Mouse (Mus musculus): ENCODE measurements around the gene Snrpd2. TPM values are rescaled to one million over a fixed set of nuclear protein-coding genes. Genes with fewer than 3 reads are reported as not detected.

Snrpd2 gene
- polyA plus RNA-seq (2014; fragmentation: Nextera tagmentation; extraction: Ambion mirVana) = 158 and 161 TPM in 2 replicates

DNA sequence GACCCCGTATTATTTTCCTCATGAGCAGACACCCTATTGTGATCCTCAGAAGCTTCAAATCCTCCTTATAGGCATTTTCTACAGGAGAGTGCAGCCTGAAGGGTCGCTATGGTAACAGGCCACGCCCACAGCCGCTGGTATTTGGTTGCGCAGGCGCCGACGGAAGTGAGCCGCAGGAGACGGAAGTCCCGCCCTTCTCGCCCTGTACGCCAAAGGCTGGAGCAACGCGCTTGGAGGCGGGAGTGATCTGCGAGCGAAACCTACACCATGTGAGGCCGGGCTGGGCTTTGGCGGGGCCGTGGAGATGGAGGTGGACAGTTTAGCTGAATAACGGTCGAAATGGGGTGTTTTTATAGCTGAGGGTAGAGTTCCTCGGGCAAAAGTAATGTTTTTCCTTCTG lies at the start of gene Snrpd2:
Gene Snrpd2 (plus strand): TSS at position 97 of the 400 bp plus-strand sequence.
- Histone ChIP-seq H3K4me2 (peak within 1 kb of the TSS; percentile 81), H3K27ac (ENCODE audit: low read depth) (peak within 1 kb of the TSS; percentile 37), H3K27me3 (ENCODE audit: insufficient read depth, low read length) (no peaks in the 10 kb centered on the region), H3K36me3 (ENCODE audit: insufficient read depth) (peaks cover 39% of the 10 kb centered on the region), H3K9me3 (ENCODE audit: low read depth, low read length) (no peaks in the 10 kb centered on the region), H3K4me1 (ENCODE audit: insufficient read depth) (peaks cover 12% of the 10 kb centered on the region), H3K9ac (peak within 1 kb of the TSS; percentile 66), H3K4me3 (ENCODE audit: low read depth, low read length) (peak within 1 kb of the TSS; percentile 56)
- DNase-seq (peak; percentile 100), ATAC-seq (ENCODE audit: insufficient read depth) (peak; percentile 95)
- no peak for TF ChIP-seq CTCF (IDR thresholded peaks at IDR 0.05; ENCODE audit: low read depth)
- under 1% methylated on average over 24 of the region's 24 CpGs for WGBS

DNA sequence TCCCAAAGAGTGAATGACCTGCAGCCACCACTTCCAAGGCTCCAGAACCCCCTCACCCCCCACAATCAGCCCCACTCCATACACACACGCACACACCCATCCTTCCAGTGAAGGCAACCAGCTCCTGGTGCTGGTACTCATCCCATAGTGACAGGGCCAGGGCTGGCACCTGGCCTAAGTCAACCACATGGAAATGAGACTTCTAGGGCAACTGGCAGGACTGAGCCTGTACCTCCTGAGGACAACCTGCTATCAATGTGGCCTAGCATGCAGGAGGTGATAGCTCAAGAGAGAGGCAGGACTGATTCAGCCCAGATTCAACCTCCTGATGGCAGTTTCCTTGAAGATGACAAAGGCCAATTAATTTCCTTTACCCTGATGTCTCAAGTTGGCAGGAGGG lies 49.2 kb upstream of the Snrpd2 start:
- Histone ChIP-seq H3K9me3 (ENCODE audit: low read depth, low read length) (no peaks in the 10 kb centered on the region), H3K27me3 (ENCODE audit: insufficient read depth, low read length) (no peaks in the 10 kb centered on the region), H3K9ac (no peak overlapping the region), H3K4me2 (no peak overlapping the region), H3K4me1 (ENCODE audit: insufficient read depth) (peaks cover 8% of the 10 kb centered on the region; the same call in 1 of the 2 replicates), H3K27ac (ENCODE audit: low read depth) (no peak overlapping the region), H3K36me3 (ENCODE audit: insufficient read depth) (peaks cover 16% of the 10 kb centered on the region), H3K4me3 (ENCODE audit: low read depth, low read length) (no peak overlapping the region)
- no peak for DNase-seq
- ATAC-seq (ENCODE audit: insufficient read depth) = no peak
- WGBS = 67% methylated on average over 1 of the region's 1 CpGs
- TF ChIP-seq CTCF (IDR thresholded peaks at IDR 0.05; ENCODE audit: low read depth) = no peak

DNA sequence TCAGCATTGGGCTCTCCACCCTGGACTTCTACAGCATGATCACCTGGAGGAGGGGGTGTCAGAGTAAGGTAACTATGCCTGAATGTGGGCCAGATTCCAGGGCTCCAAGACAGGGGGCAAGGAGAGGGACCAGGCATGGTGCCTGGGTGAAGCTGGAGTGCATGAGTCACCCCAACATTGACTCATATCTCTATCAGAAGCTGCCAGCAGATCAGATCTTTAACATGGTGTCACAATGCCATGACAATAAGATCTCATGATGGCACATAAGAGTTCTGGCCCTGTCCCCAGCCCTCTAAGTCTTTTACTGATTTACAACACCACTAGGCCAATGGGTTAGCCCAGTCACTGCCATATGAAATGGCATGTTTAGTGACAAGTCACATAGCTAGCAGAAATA lies 45.8 kb upstream of the Snrpd2 start:
- H3K9me3 ChIP-seq (ENCODE audit: low read depth, low read length) = no peaks in the 10 kb centered on the region
- DNase-seq (no peak), ATAC-seq (ENCODE audit: insufficient read depth) (no peak)
- H3K4me2 ChIP-seq = no peak overlapping the region
- H3K27ac ChIP-seq (ENCODE audit: low read depth) = no peak overlapping the region
- no peaks in the 10 kb centered on the region for H3K27me3 ChIP-seq (ENCODE audit: insufficient read depth, low read length)
- no peak overlapping the region for H3K9ac ChIP-seq
- H3K4me1 ChIP-seq (ENCODE audit: insufficient read depth) = no peaks in the 10 kb centered on the region
- H3K36me3 ChIP-seq (ENCODE audit: insufficient read depth) = no peaks in the 10 kb centered on the region
- no peak overlapping the region for H3K4me3 ChIP-seq (ENCODE audit: low read depth, low read length)
- no peak for TF ChIP-seq CTCF (IDR thresholded peaks at IDR 0.05; ENCODE audit: low read depth)

DNA sequence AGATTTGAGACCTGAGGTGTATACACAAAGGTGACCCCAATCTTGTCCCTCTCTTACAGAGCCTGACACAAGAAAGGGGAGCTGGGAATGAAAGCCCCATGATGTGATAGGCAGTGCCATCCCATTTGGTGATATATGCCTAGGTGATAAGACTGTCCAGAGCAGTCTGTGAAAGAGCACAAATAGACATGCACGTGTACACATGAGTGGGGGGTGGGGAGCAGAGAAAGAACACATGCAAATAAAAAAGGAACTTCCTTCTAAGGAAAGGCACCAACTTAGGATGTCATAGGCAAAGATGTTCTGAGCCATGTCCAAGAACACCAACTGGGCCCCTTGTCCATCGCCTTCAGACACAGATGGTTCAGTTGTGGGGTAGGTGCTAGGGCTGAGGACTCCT lies 45.0 kb upstream of the Snrpd2 start:
- H3K27ac ChIP-seq (ENCODE audit: low read depth) = no peak overlapping the region
- no peak for TF ChIP-seq CTCF (IDR thresholded peaks at IDR 0.05; ENCODE audit: low read depth)
- ATAC-seq (ENCODE audit: insufficient read depth) = no peak
- no peaks in the 10 kb centered on the region for H3K4me1 ChIP-seq (ENCODE audit: insufficient read depth)
- H3K9me3 ChIP-seq (ENCODE audit: low read depth, low read length) = no peaks in the 10 kb centered on the region
- H3K4me2 ChIP-seq = no peak overlapping the region
- H3K9ac ChIP-seq = no peak overlapping the region
- DNase-seq = no peak
- no peaks in the 10 kb centered on the region for H3K36me3 ChIP-seq (ENCODE audit: insufficient read depth)
- no peaks in the 10 kb centered on the region for H3K27me3 ChIP-seq (ENCODE audit: insufficient read depth, low read length)
- H3K4me3 ChIP-seq (ENCODE audit: low read depth, low read length) = no peak overlapping the region
- 65% methylated on average over 2 of the region's 2 CpGs for WGBS

DNA sequence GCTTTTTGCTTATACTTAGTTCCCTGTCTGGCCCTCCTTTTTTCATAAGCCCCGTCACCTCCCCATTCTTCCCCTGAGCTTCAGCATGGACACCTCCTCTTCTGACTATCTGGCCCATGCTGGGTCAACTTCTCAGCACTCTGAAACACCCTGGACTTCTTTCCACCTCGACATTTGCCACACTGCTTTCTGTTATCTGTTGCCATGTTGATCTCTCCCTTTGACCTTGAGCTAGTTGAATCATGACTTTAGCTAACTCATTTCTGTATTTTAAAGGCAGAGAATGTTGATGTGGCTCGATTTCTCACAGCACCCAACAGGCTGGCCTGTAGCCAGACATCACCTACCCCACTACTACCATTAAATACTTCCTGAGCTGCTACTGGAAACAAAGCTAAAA lies 42.1 kb upstream of the Snrpd2 start:
- Histone ChIP-seq H3K4me3 (ENCODE audit: low read depth, low read length) (no peak overlapping the region), H3K36me3 (ENCODE audit: insufficient read depth) (no peaks in the 10 kb centered on the region), H3K4me2 (no peak overlapping the region), H3K9ac (no peak overlapping the region), H3K27ac (ENCODE audit: low read depth) (no peak overlapping the region), H3K27me3 (ENCODE audit: insufficient read depth, low read length) (no peaks in the 10 kb centered on the region), H3K4me1 (ENCODE audit: insufficient read depth) (no peaks in the 10 kb centered on the region), H3K9me3 (ENCODE audit: low read depth, low read length) (no peaks in the 10 kb centered on the region)
- no peak for ATAC-seq (ENCODE audit: insufficient read depth)
- WGBS = 46% methylated on average over 3 of the region's 3 CpGs
- TF ChIP-seq CTCF (IDR thresholded peaks at IDR 0.05; ENCODE audit: low read depth) = no peak
- DNase-seq = no peak

DNA sequence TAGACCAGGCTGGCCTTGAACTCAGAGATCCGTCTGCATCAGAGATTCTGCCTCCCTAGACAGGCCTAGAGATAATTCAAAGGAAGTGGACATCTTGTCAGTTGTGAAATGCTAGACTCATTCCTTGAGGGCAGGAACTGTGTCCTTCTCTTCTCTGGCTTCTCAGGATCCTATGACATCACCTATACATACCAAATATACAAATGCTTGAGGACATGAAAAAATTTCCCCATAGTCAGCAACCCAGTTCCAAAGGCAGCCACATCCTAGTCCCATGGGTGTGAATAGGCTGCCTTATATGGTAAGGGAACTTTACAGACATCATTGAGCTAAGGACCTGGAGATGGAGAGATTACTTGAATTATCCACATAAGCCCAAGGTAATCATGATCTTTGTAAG lies 40.0 kb upstream of the Snrpd2 start:
- Histone ChIP-seq H3K9ac (no peak overlapping the region), H3K4me2 (no peak overlapping the region), H3K4me1 (ENCODE audit: insufficient read depth) (no peaks in the 10 kb centered on the region), H3K27me3 (ENCODE audit: insufficient read depth, low read length) (no peaks in the 10 kb centered on the region), H3K9me3 (ENCODE audit: low read depth, low read length) (no peaks in the 10 kb centered on the region), H3K36me3 (ENCODE audit: insufficient read depth) (no peaks in the 10 kb centered on the region), H3K4me3 (ENCODE audit: low read depth, low read length) (no peak overlapping the region), H3K27ac (ENCODE audit: low read depth) (no peak overlapping the region)
- DNase-seq (no peak), ATAC-seq (ENCODE audit: insufficient read depth) (no peak)
- TF ChIP-seq CTCF (IDR thresholded peaks at IDR 0.05; ENCODE audit: low read depth) = no peak
- 79% methylated on average over 1 of the region's 1 CpGs for WGBS

DNA sequence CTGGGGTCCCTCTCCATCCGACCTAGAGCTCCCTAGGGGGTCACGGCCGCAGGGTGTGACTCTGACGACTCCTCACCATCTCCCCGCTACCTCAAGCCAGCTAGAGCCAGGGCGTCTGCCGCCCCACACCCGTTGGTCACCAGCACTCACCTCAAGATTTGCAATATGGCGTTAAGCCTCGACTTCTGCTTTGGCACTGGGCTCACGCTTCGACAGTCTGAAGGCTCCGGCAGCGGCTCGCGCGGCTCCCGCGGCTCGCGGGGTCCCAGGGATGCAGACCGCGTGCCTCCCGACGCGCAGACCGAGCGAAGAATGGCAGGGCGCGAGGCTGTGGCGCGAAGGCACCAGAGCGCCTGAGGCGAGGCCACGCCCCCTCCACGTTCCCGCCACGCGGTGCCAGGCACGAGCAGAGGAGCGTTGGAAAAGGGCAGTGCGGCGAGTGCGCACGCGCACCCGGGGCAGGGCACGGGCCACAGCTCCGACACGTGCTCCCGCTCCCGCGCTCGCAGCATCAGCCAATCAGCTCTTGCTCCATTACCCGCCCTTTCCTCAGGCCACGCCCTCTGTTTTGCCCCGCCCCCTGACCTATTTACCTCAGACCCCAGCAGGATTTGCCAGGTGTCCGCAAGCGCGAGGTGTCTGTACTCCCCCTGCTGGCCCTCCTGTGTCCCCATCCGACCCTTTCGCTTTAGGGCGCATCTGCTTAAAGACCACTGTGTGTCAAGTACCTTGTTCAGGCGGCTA lies 31.3 kb upstream of the Snrpd2 start, which contains the start of gene Gm4969:
Gene Gm4969 (minus strand): TSS at position 341 of the 744 bp plus-strand sequence.
- DNase-seq (peak; percentile 76), ATAC-seq (ENCODE audit: insufficient read depth) (0 out of 2 replicates have a peak, but pooled peaks have one; percentile 2)
- Histone ChIP-seq H3K9me3 (ENCODE audit: low read depth, low read length) (peaks cover 8% of the 10 kb centered on the region), H3K36me3 (ENCODE audit: insufficient read depth) (no peaks in the 10 kb centered on the region), H3K27me3 (ENCODE audit: insufficient read depth, low read length) (no peaks in the 10 kb centered on the region), H3K27ac (ENCODE audit: low read depth) (no peak within 1 kb of the TSS), H3K4me3 (ENCODE audit: low read depth, low read length) (peak within 1 kb of the TSS; percentile 67), H3K4me1 (ENCODE audit: insufficient read depth) (peaks cover 12% of the 10 kb centered on the region; the same call in 1 of the 2 replicates), H3K4me2 (peak within 1 kb of the TSS; percentile 55), H3K9ac (no peak within 1 kb of the TSS)
- TF ChIP-seq CTCF (IDR thresholded peaks at IDR 0.05; ENCODE audit: low read depth) = peak; percentile 59
- WGBS = 22% methylated on average over 64 of the region's 64 CpGs
